Mouse (Mus musculus) ZHBTc4 (cell line): ENCODE data around the gene Hmga1b.
"Not testable (repeated sequence)": the region's sequence is repeated elsewhere in the genome, so short reads cannot be mapped to it uniquely, and the experiment has no call there.

ENCODE experiments used
- DNase-seq: peaks from one replicate; pipeline ENCODE4 v3.0.0-alpha.2; 2011; ENCODE audit warnings: low read depth, low spot score

Gene Hmga1b

GRCm38 (mm10) chr11:120731858-120732680, 30.5 kb upstream of the Hmga1b start, which contains the start of gene Cbr2:
Gene Cbr2 (minus strand): TSS chr11:120732114.
- no peak for DNase-seq

- DNase-seq, result no peak
Measured at GRCm38 (mm10) chr11:120733521-120733920, 29.1 kb upstream of the Hmga1b start.

- DNase-seq, result no peak
Measured at GRCm38 (mm10) chr11:120736424-120736823, 26.2 kb upstream of the Hmga1b start.

GRCm38 (mm10) chr11:120740981-120741380, 21.6 kb upstream of the Hmga1b start:
- DNase-seq, result no peak

GRCm38 (mm10) chr11:120744121-120744701, 18.4 kb upstream of the Hmga1b start:
- DNase-seq, result no peak

GRCm38 (mm10) chr11:120747974-120748373, 14.6 kb upstream of the Hmga1b start:
- DNase-seq, result no peak

GRCm38 (mm10) chr11:120749430-120749829, 13.2 kb upstream of the Hmga1b start:
- peak; percentile 83 for DNase-seq

GRCm38 (mm10) chr11:120751606-120752005, 11.0 kb upstream of the Hmga1b start:
- no peak for DNase-seq

GRCm38 (mm10) chr11:120760236-120760635, 2.4 kb upstream of the Hmga1b start:
- DNase-seq, result no peak

- no peak for DNase-seq
Measured at GRCm38 (mm10) chr11:120761811-120762671, 553 bp upstream of the Hmga1b start.

- DNase-seq, result not testable (repeated sequence)
Measured at GRCm38 (mm10) chr11:120763121-120763999, 766 bp downstream of the Hmga1b start.

- not testable (repeated sequence) for DNase-seq
Measured at GRCm38 (mm10) chr11:120767023-120767422, 4.4 kb downstream of the Hmga1b start.

- DNase-seq, result no peak
Measured at GRCm38 (mm10) chr11:120768206-120768605, 5.6 kb downstream of the Hmga1b start.

- DNase-seq, result no peak
Measured at GRCm38 (mm10) chr11:120772749-120773148, 10.2 kb downstream of the Hmga1b start.

GRCm38 (mm10) chr11:120773463-120774190, 11.0 kb downstream of the Hmga1b start:
- DNase-seq, result no peak

GRCm38 (mm10) chr11:120775774-120776469, 13.3 kb downstream of the Hmga1b start:
- DNase-seq, result peak; percentile 95

- DNase-seq, result no peak
Measured at GRCm38 (mm10) chr11:120777123-120777522, 14.5 kb downstream of the Hmga1b start.

- no peak for DNase-seq
Measured at GRCm38 (mm10) chr11:120779876-120780275, 17.3 kb downstream of the Hmga1b start.

- not testable (repeated sequence) for DNase-seq
Measured at GRCm38 (mm10) chr11:120781361-120781760, 18.8 kb downstream of the Hmga1b start.
